Mouse (Mus musculus) thymus, postnatal 14 days (tissue): ENCODE data around the gene Tubb4a.
A peak's percentile ranks its signal among the peaks of the same experiment; 100 is the strongest.

Experiments used
- DNase-seq: peaks from one replicate; pipeline ENCODE4 v3.0.0; 2021

Gene Tubb4a

DNA sequence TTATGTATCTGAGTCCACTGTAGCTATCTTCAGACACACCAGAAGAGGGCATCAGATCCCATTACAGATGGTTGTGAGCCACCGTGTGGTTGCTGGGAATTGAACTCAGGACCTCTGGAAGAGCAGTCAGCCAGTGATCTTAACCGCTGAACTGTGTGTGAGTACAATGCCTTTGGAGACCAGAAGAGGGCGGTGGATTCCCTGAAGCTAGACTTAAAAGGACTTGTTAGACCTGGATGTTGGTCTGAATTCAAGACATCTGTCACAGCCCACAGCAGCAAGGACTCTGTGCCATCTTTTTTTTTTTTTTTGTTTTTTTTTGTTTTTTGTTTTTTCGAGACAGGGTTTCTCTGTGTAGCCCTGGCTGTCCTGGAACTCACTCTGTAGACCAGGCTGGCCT is 35.9 kb downstream of the Tubb4a start:
- DNase-seq = peak; percentile 61

DNA sequence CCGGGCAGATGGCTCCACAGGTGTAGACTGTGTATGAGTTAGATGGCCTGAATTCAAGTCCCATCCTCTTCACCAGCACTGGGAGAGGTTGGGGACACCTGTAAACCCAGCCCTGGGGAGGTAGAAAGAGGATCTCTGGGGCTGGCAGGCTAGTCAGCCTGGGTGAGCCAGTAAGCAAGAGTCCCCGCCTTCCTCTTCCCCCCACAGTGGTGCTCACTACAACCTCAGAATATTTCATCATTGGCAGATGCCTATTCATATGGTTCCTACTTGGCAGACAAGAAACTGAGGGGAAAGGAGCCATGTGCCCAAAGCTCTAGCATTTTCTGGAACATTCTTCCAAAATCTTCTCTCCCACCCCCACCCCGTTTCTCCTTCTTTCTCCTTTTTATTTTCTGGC is 38.8 kb downstream of the Tubb4a start:
- no peak for DNase-seq

GRCm38 (mm10) chr17:57047406-57047805 is 40.2 kb downstream of the Tubb4a start:
- no peak for DNase-seq

- DNase-seq = no peak
These were observed 46.0 kb downstream of the Tubb4a start, which contains the start of gene Slc25a41 for GRCm38 (mm10) chr17:57041554-57041953. Slc25a41 (minus strand) TSS chr17:57041654.

DNA sequence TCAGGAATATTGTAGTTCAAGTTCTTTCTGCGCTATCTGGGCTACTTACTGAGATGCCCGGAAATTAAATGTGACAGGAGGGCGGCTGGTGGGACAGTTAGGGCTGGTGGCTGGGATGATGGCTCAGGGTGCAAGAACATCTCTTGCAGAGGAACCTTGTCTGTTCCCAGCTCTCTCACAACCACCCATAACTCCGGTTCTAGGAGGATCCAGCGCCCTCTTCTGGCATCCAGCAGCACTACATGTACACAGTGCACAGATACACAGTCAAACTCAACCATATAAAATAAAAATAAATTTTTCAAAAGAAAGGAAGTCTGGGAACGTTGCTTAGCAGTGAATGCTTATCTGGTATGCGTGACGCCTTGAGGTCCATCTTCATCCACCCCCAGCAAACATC is 48.6 kb downstream of the Tubb4a start:
- peak; percentile 34 for DNase-seq

- DNase-seq = no peak
These were observed 54.7 kb downstream of the Tubb4a start for GRCm38 (mm10) chr17:57032854-57033253.

GRCm38 (mm10) chr17:57031661-57032420 is 55.7 kb downstream of the Tubb4a start:
- DNase-seq = no peak

GRCm38 (mm10) chr17:57030931-57031660 is 56.5 kb downstream of the Tubb4a start, which contains the start of gene Khsrp:
Khsrp (minus strand) TSS chr17:57031522.
- DNase-seq = peak; percentile 99
